Mouse (Mus musculus): ENCODE measurements around the gene Psmg4. TPM values are rescaled to one million over a fixed set of nuclear protein-coding genes. Genes with fewer than 3 reads are reported as not detected.

The Psmg4 gene
- polyA plus RNA-seq, 1 experiment: 176 TPM

DNA sequence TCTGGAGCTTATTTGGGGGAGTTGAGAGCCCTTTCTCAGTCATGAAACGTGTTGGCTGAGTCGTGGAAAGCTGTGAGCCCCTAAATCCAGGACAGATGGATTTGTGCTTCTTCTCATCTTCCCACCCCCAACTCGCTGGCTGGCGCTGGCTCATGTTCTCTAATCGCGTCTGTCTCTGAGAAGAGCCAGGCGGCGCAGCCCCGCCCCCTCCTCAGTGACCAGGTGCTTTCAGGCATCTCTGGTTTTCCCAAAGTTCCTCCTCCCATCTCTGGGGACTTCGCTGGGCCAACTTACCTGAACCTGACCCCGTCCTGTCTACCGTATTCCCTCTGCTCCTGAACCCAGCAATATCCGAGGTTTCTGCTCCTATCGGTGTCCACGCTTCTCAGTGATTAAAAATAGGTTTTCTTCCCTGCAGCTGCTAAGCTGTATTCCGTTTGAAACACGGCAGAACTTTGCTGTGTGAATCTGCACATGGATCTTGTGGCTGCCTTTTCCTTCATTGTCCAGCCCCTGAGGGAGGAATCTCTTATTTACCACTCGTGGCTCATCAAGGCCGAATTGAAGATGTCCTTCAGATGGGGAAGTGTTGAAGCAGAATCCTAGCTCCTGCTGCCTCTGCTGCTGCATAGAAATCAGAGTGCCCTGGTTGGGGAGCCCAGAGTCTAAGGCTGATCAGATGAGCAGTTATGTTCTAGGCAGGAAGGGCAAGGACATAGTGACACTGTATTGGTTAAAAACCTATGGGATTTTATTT is 12.3 kb upstream of the Psmg4 start:
- Histone ChIP-seq H3K4me3 (no peak overlapping the region), H3ac (ENCODE audit: control insufficient read depth, insufficient read length) (no peak overlapping the region), H3K4me2 (ENCODE audit: low read depth) (no peak overlapping the region), H3K36me3 (ENCODE audit: control insufficient read depth, insufficient read depth) (no peaks in the 10 kb centered on the region), H3K27me3 (ENCODE audit: control insufficient read depth, insufficient read depth, insufficient read length) (no peaks in the 10 kb centered on the region), H3K79me2 (ENCODE audit: control insufficient read depth, insufficient read depth) (no peaks in the 10 kb centered on the region)
- TF ChIP-seq USF1 (IDR thresholded peaks at IDR 0.05; ENCODE audit: low read depth) (no peak), CEBPB (IDR thresholded peaks at IDR 0.05; ENCODE audit: insufficient read depth, poor library complexity, severe bottlenecking) (no peak), REST (IDR thresholded peaks at IDR 0.05; ENCODE audit: insufficient read depth, insufficient read length) (no peak), POLR2AphosphoS2 (IDR thresholded peaks at IDR 0.05; ENCODE audit: insufficient read length, low read depth) (no peak), POLR2A (IDR thresholded peaks at IDR 0.05; ENCODE audit: insufficient read length, low read depth) (no peak), MAX (IDR thresholded peaks at IDR 0.05; ENCODE audit: low read depth) (no peak), MYOD1 (IDR thresholded peaks at IDR 0.05; ENCODE audit: control insufficient read depth in 1 of 3, insufficient read length in 2 of 3, low read depth in 2 of 3) (no peak), TCF12 (IDR thresholded peaks at IDR 0.05; ENCODE audit: insufficient read depth, poor library complexity, severe bottlenecking) (no peak), TCF3 (IDR thresholded peaks at IDR 0.05; ENCODE audit: insufficient read length, low read depth) (no peak)

GRCm38 (mm10) chr13:34151425-34151824 is 11.3 kb upstream of the Psmg4 start:
- Histone ChIP-seq H3K4me2 (ENCODE audit: low read depth) (no peak overlapping the region), H3K4me3 (no peak overlapping the region), H3K27me3 (ENCODE audit: control insufficient read depth, insufficient read depth, insufficient read length) (no peaks in the 10 kb centered on the region), H3K79me2 (ENCODE audit: control insufficient read depth, insufficient read depth) (no peaks in the 10 kb centered on the region), H3K36me3 (ENCODE audit: control insufficient read depth, insufficient read depth) (no peaks in the 10 kb centered on the region), H3ac (ENCODE audit: control insufficient read depth, insufficient read length) (no peak overlapping the region)
- no peak for TF ChIP-seq MYOG (IDR thresholded peaks at IDR 0.05; ENCODE audit: control insufficient read depth in 1 of 3, insufficient read depth in 1 of 3, insufficient read length in 2 of 3, low read depth in 2 of 3)
- TF ChIP-seq TCF12 (IDR thresholded peaks at IDR 0.05; ENCODE audit: insufficient read depth, poor library complexity, severe bottlenecking): no peak
- no peak for TF ChIP-seq REST (IDR thresholded peaks at IDR 0.05; ENCODE audit: insufficient read depth, insufficient read length)
- no peak for TF ChIP-seq MAX (IDR thresholded peaks at IDR 0.05; ENCODE audit: low read depth)
- TF ChIP-seq POLR2AphosphoS2 (IDR thresholded peaks at IDR 0.05; ENCODE audit: insufficient read length, low read depth): no peak
- no peak for TF ChIP-seq SRF (IDR thresholded peaks at IDR 0.05; ENCODE audit: control insufficient read depth, insufficient read length, low read depth)
- no peak for TF ChIP-seq CEBPB (IDR thresholded peaks at IDR 0.05; ENCODE audit: insufficient read depth, poor library complexity, severe bottlenecking)
- no peak for TF ChIP-seq E2F4 (IDR thresholded peaks at IDR 0.05; ENCODE audit: insufficient read depth)
- no peak for TF ChIP-seq MYOD1 (IDR thresholded peaks at IDR 0.05; ENCODE audit: control insufficient read depth in 1 of 3, insufficient read length in 2 of 3, low read depth in 2 of 3)
- no peak for TF ChIP-seq USF1 (IDR thresholded peaks at IDR 0.05; ENCODE audit: low read depth)
- no peak for TF ChIP-seq POLR2A (IDR thresholded peaks at IDR 0.05; ENCODE audit: insufficient read length, low read depth)
- TF ChIP-seq TCF3 (IDR thresholded peaks at IDR 0.05; ENCODE audit: insufficient read length, low read depth): no peak

DNA sequence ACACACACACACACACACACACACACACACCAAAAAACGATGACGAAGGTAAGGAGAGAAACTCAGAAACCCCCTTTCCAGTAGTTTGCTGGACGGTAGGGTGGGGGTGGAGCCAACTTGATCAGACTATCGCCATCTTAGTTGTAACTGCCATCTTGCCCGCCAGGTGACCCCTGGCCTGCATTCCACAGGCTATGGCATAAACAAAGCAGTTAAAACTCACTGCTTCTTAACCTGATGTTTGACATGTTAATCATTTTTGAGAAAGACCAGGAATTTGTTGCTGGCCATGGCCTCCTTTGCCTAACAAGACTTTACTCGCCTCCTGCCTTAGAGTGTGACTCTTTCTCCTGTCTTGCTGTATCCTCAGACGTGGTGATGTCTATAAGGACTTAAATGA is 10.1 kb upstream of the Psmg4 start:
- no peaks in the 10 kb centered on the region for H3K79me2 ChIP-seq (ENCODE audit: control insufficient read depth, insufficient read depth)
- TF ChIP-seq E2F4 (IDR thresholded peaks at IDR 0.05; ENCODE audit: insufficient read depth) (no peak), MAX (IDR thresholded peaks at IDR 0.05; ENCODE audit: low read depth) (no peak), POLR2AphosphoS2 (IDR thresholded peaks at IDR 0.05; ENCODE audit: insufficient read length, low read depth) (no peak), MYOG (IDR thresholded peaks at IDR 0.05; ENCODE audit: control insufficient read depth in 1 of 3, insufficient read depth in 1 of 3, insufficient read length in 2 of 3, low read depth in 2 of 3) (no peak)
- no peak overlapping the region for H3K4me3 ChIP-seq
- no peak overlapping the region for H3K4me2 ChIP-seq (ENCODE audit: low read depth)
- H3K27me3 ChIP-seq (ENCODE audit: control insufficient read depth, insufficient read depth, insufficient read length): no peaks in the 10 kb centered on the region
- H3K36me3 ChIP-seq (ENCODE audit: control insufficient read depth, insufficient read depth): no peaks in the 10 kb centered on the region
- H3ac ChIP-seq (ENCODE audit: control insufficient read depth, insufficient read length): no peak overlapping the region

GRCm38 (mm10) chr13:34153254-34154011 is 9.3 kb upstream of the Psmg4 start:
- Histone ChIP-seq H3K27me3 (ENCODE audit: control insufficient read depth, insufficient read depth, insufficient read length) (no peaks in the 10 kb centered on the region), H3K79me2 (ENCODE audit: control insufficient read depth, insufficient read depth) (no peaks in the 10 kb centered on the region), H3K4me3 (no peak overlapping the region), H3ac (ENCODE audit: control insufficient read depth, insufficient read length) (no peak overlapping the region), H3K4me2 (ENCODE audit: low read depth) (no peak overlapping the region), H3K36me3 (ENCODE audit: control insufficient read depth, insufficient read depth) (no peaks in the 10 kb centered on the region)
- TF ChIP-seq CEBPB (IDR thresholded peaks at IDR 0.05; ENCODE audit: insufficient read depth, poor library complexity, severe bottlenecking): no peak
- TF ChIP-seq MYOG (IDR thresholded peaks at IDR 0.05; ENCODE audit: control insufficient read depth in 1 of 3, insufficient read depth in 1 of 3, insufficient read length in 2 of 3, low read depth in 2 of 3): peak in 2 of 3 experiments; percentile 2 to 69
- no peak for TF ChIP-seq POLR2AphosphoS2 (IDR thresholded peaks at IDR 0.05; ENCODE audit: insufficient read length, low read depth)

Measured in myocyte (in vitro differentiated cells).